Mouse (Mus musculus): Measurements from ENCODE around the gene Vmn2r3. TPM values are rescaled to one million over a fixed set of nuclear protein-coding genes. Genes with fewer than 3 reads are reported as not detected.

The Vmn2r3 gene
- polyA plus RNA-seq (2012; ENCODE audit: low replicate concordance) = 0.01 TPM in 2 replicates

GRCm38 (mm10) chr3:64289609-64290008 is at the start of gene Vmn2r3:
Vmn2r3 (minus strand) TSS chr3:64289709.

Other genes with a start within 250 kb of the Vmn2r3 start
- gene Vmn2r1, start 208.2 kb downstream of the Vmn2r3 start, polyA plus RNA-seq (2012; ENCODE audit: low replicate concordance) = not detected in 2 replicates
- gene Vmn2r2, start 147.8 kb downstream of the Vmn2r3 start, polyA plus RNA-seq (2012; ENCODE audit: low replicate concordance) = not detected in 2 replicates
- gene Vmn2r4, start 125.7 kb upstream of the Vmn2r3 start, polyA plus RNA-seq (2012; ENCODE audit: low replicate concordance) = not detected in 2 replicates
- not detected in 2 replicates for gene Vmn2r5, start 220.1 kb upstream of the Vmn2r3 start, polyA plus RNA-seq (2012; ENCODE audit: low replicate concordance)

Measured in hematopoietic multipotent progenitor cell, adult 10-12 weeks (in vitro differentiated cells).